Mouse (Mus musculus): ENCODE measurements around the gene Tgif1. TPM values are rescaled to one million over a fixed set of nuclear protein-coding genes. Genes with fewer than 3 reads are reported as not detected.
A peak's percentile ranks its signal among the peaks of the same experiment; 100 is the strongest.

The Tgif1 gene
- total and polyA plus RNA-seq, 2 experiments, result 10.6 to 17.0 TPM

- no peak for DNase-seq (ENCODE audit: extremely low read depth, low read depth, low spot score)
- no peaks in the 10 kb centered on the region for H3K79me2 ChIP-seq (ENCODE audit: control insufficient read depth, insufficient read depth, low read length)
- H3K4me3 ChIP-seq (ENCODE audit: insufficient read depth, low read depth, low read length), result peak overlapping the region; percentile 36; the same call in 1 of the 2 replicates
- TF ChIP-seq POLR2A (IDR thresholded peaks at IDR 0.05; ENCODE audit: extremely low read depth, insufficient read depth, low read length), result no peak
- H3K27ac ChIP-seq (replicated peaks; ENCODE audit: insufficient read depth, low read depth, low read length), result no peak overlapping the region
- H3K36me3 ChIP-seq (ENCODE audit: control insufficient read depth, insufficient read depth, low read length), result no peaks in the 10 kb centered on the region
- peak overlapping the region; percentile 21; the same call in 1 of the 2 replicates for H3K9ac ChIP-seq (ENCODE audit: low read depth, low read length)
- H3K27me3 ChIP-seq (ENCODE audit: control insufficient read depth, insufficient read depth, low read length), result no peaks in the 10 kb centered on the region
- 14% methylated on average over 51 of the region's 51 CpGs for WGBS
- no peaks in the 10 kb centered on the region for H3K4me1 ChIP-seq (ENCODE audit: control insufficient read depth, insufficient read depth, low read length)
Observed at GRCm38 (mm10) chr17:70817862-70818451, 35.4 kb downstream of the Tgif1 start.

- no peak overlapping the region for H3K9ac ChIP-seq (ENCODE audit: low read depth, low read length)
- 82% methylated on average over 8 of the region's 8 CpGs for WGBS
- H3K4me1 ChIP-seq (ENCODE audit: control insufficient read depth, insufficient read depth, low read length), result no peaks in the 10 kb centered on the region
- H3K27ac ChIP-seq (replicated peaks; ENCODE audit: insufficient read depth, low read depth, low read length), result no peak overlapping the region
- H3K4me3 ChIP-seq (ENCODE audit: insufficient read depth, low read depth, low read length), result no peak overlapping the region
- TF ChIP-seq CTCF (IDR thresholded peaks at IDR 0.05; ENCODE audit: low read depth, low read length) (no peak), POLR2A (IDR thresholded peaks at IDR 0.05; ENCODE audit: extremely low read depth, insufficient read depth, low read length) (no peak)
- H3K36me3 ChIP-seq (ENCODE audit: control insufficient read depth, insufficient read depth, low read length), result no peaks in the 10 kb centered on the region
- no peaks in the 10 kb centered on the region for H3K79me2 ChIP-seq (ENCODE audit: control insufficient read depth, insufficient read depth, low read length)
- DNase-seq (ENCODE audit: extremely low read depth, low read depth, low spot score), result no peak
- H3K27me3 ChIP-seq (ENCODE audit: control insufficient read depth, insufficient read depth, low read length), result no peaks in the 10 kb centered on the region
Observed at GRCm38 (mm10) chr17:70815001-70815400, 38.3 kb downstream of the Tgif1 start.

- H3K9ac ChIP-seq (ENCODE audit: low read depth, low read length), result no peak overlapping the region
- no peak overlapping the region for H3K4me3 ChIP-seq (ENCODE audit: insufficient read depth, low read depth, low read length)
- H3K4me1 ChIP-seq (ENCODE audit: control insufficient read depth, insufficient read depth, low read length), result no peaks in the 10 kb centered on the region
- WGBS, result 89% methylated on average over 5 of the region's 5 CpGs
- H3K27me3 ChIP-seq (ENCODE audit: control insufficient read depth, insufficient read depth, low read length), result no peaks in the 10 kb centered on the region
- TF ChIP-seq POLR2A (IDR thresholded peaks at IDR 0.05; ENCODE audit: extremely low read depth, insufficient read depth, low read length) (no peak), CTCF (IDR thresholded peaks at IDR 0.05; ENCODE audit: low read depth, low read length) (no peak)
- H3K27ac ChIP-seq (replicated peaks; ENCODE audit: insufficient read depth, low read depth, low read length), result no peak overlapping the region
- no peak for DNase-seq (ENCODE audit: extremely low read depth, low read depth, low spot score)
- no peaks in the 10 kb centered on the region for H3K79me2 ChIP-seq (ENCODE audit: control insufficient read depth, insufficient read depth, low read length)
- H3K36me3 ChIP-seq (ENCODE audit: control insufficient read depth, insufficient read depth, low read length), result no peaks in the 10 kb centered on the region
Observed at GRCm38 (mm10) chr17:70810795-70811194, 42.6 kb downstream of the Tgif1 start.

GRCm38 (mm10) chr17:70809776-70810175, 43.6 kb downstream of the Tgif1 start:
- Histone ChIP-seq H3K79me2 (ENCODE audit: control insufficient read depth, insufficient read depth, low read length) (no peaks in the 10 kb centered on the region), H3K27me3 (ENCODE audit: control insufficient read depth, insufficient read depth, low read length) (no peaks in the 10 kb centered on the region), H3K4me3 (ENCODE audit: insufficient read depth, low read depth, low read length) (no peak overlapping the region), H3K27ac (replicated peaks; ENCODE audit: insufficient read depth, low read depth, low read length) (no peak overlapping the region), H3K4me1 (ENCODE audit: control insufficient read depth, insufficient read depth, low read length) (no peaks in the 10 kb centered on the region), H3K36me3 (ENCODE audit: control insufficient read depth, insufficient read depth, low read length) (no peaks in the 10 kb centered on the region), H3K9ac (ENCODE audit: low read depth, low read length) (no peak overlapping the region)
- TF ChIP-seq CTCF (IDR thresholded peaks at IDR 0.05; ENCODE audit: low read depth, low read length) (no peak), POLR2A (IDR thresholded peaks at IDR 0.05; ENCODE audit: extremely low read depth, insufficient read depth, low read length) (no peak)
- WGBS, result 80% methylated on average over 3 of the region's 3 CpGs
- no peak for DNase-seq (ENCODE audit: extremely low read depth, low read depth, low spot score)

GRCm38 (mm10) chr17:70808837-70809236, 44.5 kb downstream of the Tgif1 start:
- no peaks in the 10 kb centered on the region for H3K27me3 ChIP-seq (ENCODE audit: control insufficient read depth, insufficient read depth, low read length)
- WGBS, result 53% methylated on average over 14 of the region's 14 CpGs
- H3K36me3 ChIP-seq (ENCODE audit: control insufficient read depth, insufficient read depth, low read length), result no peaks in the 10 kb centered on the region
- no peaks in the 10 kb centered on the region for H3K4me1 ChIP-seq (ENCODE audit: control insufficient read depth, insufficient read depth, low read length)
- no peak overlapping the region for H3K27ac ChIP-seq (replicated peaks; ENCODE audit: insufficient read depth, low read depth, low read length)
- no peak for DNase-seq (ENCODE audit: extremely low read depth, low read depth, low spot score)
- H3K4me3 ChIP-seq (ENCODE audit: insufficient read depth, low read depth, low read length), result no peak overlapping the region
- no peak overlapping the region for H3K9ac ChIP-seq (ENCODE audit: low read depth, low read length)
- no peaks in the 10 kb centered on the region for H3K79me2 ChIP-seq (ENCODE audit: control insufficient read depth, insufficient read depth, low read length)
- TF ChIP-seq POLR2A (IDR thresholded peaks at IDR 0.05; ENCODE audit: extremely low read depth, insufficient read depth, low read length) (no peak), CTCF (IDR thresholded peaks at IDR 0.05; ENCODE audit: low read depth, low read length) (no peak)

- no peaks in the 10 kb centered on the region for H3K79me2 ChIP-seq (ENCODE audit: control insufficient read depth, insufficient read depth, low read length)
- WGBS, result 98% methylated on average over 1 of the region's 1 CpGs
Observed at GRCm38 (mm10) chr17:70807885-70808284, 45.5 kb downstream of the Tgif1 start.

More at GRCm38 (mm10) chr17:70807885-70808284, 45.5 kb downstream of the Tgif1 start:
- Histone ChIP-seq H3K36me3 (ENCODE audit: control insufficient read depth, insufficient read depth, low read length) (no peaks in the 10 kb centered on the region), H3K4me3 (ENCODE audit: insufficient read depth, low read depth, low read length) (no peak overlapping the region), H3K27me3 (ENCODE audit: control insufficient read depth, insufficient read depth, low read length) (no peaks in the 10 kb centered on the region), H3K9ac (ENCODE audit: low read depth, low read length) (no peak overlapping the region), H3K4me1 (ENCODE audit: control insufficient read depth, insufficient read depth, low read length) (no peaks in the 10 kb centered on the region), H3K27ac (replicated peaks; ENCODE audit: insufficient read depth, low read depth, low read length) (no peak overlapping the region)
- DNase-seq (ENCODE audit: extremely low read depth, low read depth, low spot score), result no peak
- TF ChIP-seq CTCF (IDR thresholded peaks at IDR 0.05; ENCODE audit: low read depth, low read length) (no peak), POLR2A (IDR thresholded peaks at IDR 0.05; ENCODE audit: extremely low read depth, insufficient read depth, low read length) (no peak)

Measured in liver, adult 2 months (tissue).